Mouse (Mus musculus): Measurements from ENCODE around the gene Taf1a. TPM values are rescaled to one million over a fixed set of nuclear protein-coding genes. Genes with fewer than 3 reads are reported as not detected.
"Not testable (repeated sequence)": the region's sequence is repeated elsewhere in the genome, so short reads cannot be mapped to it uniquely, and the experiment has no call there.

Gene Taf1a
- polyA plus RNA-seq, 1 experiment from 2014 or later: 18.6 TPM

- WGBS: 89% methylated on average over 2 of the region's 2 CpGs
Observed at GRCm38 (mm10) chr1:183382621-183383020, 6.2 kb upstream of the Taf1a start.

DNA sequence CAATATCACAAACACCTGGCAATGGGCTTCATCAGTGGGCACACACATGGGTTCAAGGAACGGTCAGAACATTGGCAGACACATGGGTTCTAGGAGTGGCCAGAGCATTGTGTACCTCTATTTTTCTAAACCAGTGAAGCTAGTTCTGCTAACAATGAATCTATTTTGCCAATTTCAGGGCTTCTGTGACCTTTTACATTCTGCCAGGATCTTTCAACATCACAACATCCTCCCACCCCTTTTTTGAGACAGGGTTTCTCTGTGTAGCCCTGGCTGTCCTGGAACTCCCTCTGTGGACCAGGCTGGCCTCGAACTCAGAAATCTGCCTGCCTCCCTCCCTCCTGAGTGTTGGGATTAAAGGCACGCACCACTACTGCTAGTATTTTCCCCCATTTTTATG, 1.4 kb upstream of the Taf1a start:
- H3K36me3 ChIP-seq (ENCODE audit: control insufficient read depth, insufficient read depth); H3K9me3 ChIP-seq (ENCODE audit: control insufficient read depth, low read length); H3K9ac ChIP-seq (replicated peaks; ENCODE audit: low read depth, low read length); H3K27ac ChIP-seq (ENCODE audit: low read length); ATAC-seq; H3K4me2 ChIP-seq (ENCODE audit: low read length); H3K4me3 ChIP-seq (replicated peaks; ENCODE audit: low read length): not testable (repeated sequence)
- Histone ChIP-seq H3K4me1 (replicated peaks; ENCODE audit: control insufficient read depth, insufficient read depth, low read length) (peaks cover 13% of the 10 kb centered on the region), H3K27me3 (replicated peaks; ENCODE audit: control insufficient read depth, insufficient read depth, low read length) (peaks cover 13% of the 10 kb centered on the region)
- WGBS: 93% methylated on average over 3 of the region's 3 CpGs

More at GRCm38 (mm10) chr1:183382621-183383020, 6.2 kb upstream of the Taf1a start:
- Histone ChIP-seq H3K9ac (replicated peaks; ENCODE audit: low read depth, low read length) (no peak overlapping the region), H3K36me3 (ENCODE audit: control insufficient read depth, insufficient read depth) (no peaks in the 10 kb centered on the region), H3K4me1 (replicated peaks; ENCODE audit: control insufficient read depth, insufficient read depth, low read length) (no peaks in the 10 kb centered on the region), H3K9me3 (ENCODE audit: control insufficient read depth, low read length) (no peaks in the 10 kb centered on the region), H3K4me2 (ENCODE audit: low read length) (no peak overlapping the region), H3K4me3 (replicated peaks; ENCODE audit: low read length) (no peak overlapping the region), H3K27ac (ENCODE audit: low read length) (no peak overlapping the region), H3K27me3 (replicated peaks; ENCODE audit: control insufficient read depth, insufficient read depth, low read length) (peaks cover 13% of the 10 kb centered on the region)
- no peak for ATAC-seq

- Histone ChIP-seq H3K9ac (replicated peaks; ENCODE audit: low read depth, low read length) (no peak overlapping the region), H3K4me3 (replicated peaks; ENCODE audit: low read length) (no peak overlapping the region), H3K36me3 (ENCODE audit: control insufficient read depth, insufficient read depth) (peaks cover 39% of the 10 kb centered on the region), H3K27ac (ENCODE audit: low read length) (no peak overlapping the region), H3K4me2 (ENCODE audit: low read length) (no peak overlapping the region), H3K27me3 (replicated peaks; ENCODE audit: control insufficient read depth, insufficient read depth, low read length) (no peaks in the 10 kb centered on the region), H3K4me1 (replicated peaks; ENCODE audit: control insufficient read depth, insufficient read depth, low read length) (no peaks in the 10 kb centered on the region), H3K9me3 (ENCODE audit: control insufficient read depth, low read length) (no peaks in the 10 kb centered on the region)
- WGBS: 98% methylated on average over 3 of the region's 3 CpGs
- ATAC-seq: no peak
Observed at GRCm38 (mm10) chr1:183403396-183403795, 14.6 kb downstream of the Taf1a start.

- Histone ChIP-seq H3K27me3 (replicated peaks; ENCODE audit: control insufficient read depth, insufficient read depth, low read length) (no peaks in the 10 kb centered on the region), H3K4me1 (replicated peaks; ENCODE audit: control insufficient read depth, insufficient read depth, low read length) (no peaks in the 10 kb centered on the region), H3K36me3 (ENCODE audit: control insufficient read depth, insufficient read depth) (peaks cover 18% of the 10 kb centered on the region), H3K4me2 (ENCODE audit: low read length) (no peak overlapping the region), H3K4me3 (replicated peaks; ENCODE audit: low read length) (no peak overlapping the region), H3K9ac (replicated peaks; ENCODE audit: low read depth, low read length) (no peak overlapping the region), H3K9me3 (ENCODE audit: control insufficient read depth, low read length) (no peaks in the 10 kb centered on the region), H3K27ac (ENCODE audit: low read length) (no peak overlapping the region)
- 91% methylated on average over 15 of the region's 15 CpGs for WGBS
- ATAC-seq: no peak
Observed at GRCm38 (mm10) chr1:183414081-183414727, 25.4 kb downstream of the Taf1a start.

DNA sequence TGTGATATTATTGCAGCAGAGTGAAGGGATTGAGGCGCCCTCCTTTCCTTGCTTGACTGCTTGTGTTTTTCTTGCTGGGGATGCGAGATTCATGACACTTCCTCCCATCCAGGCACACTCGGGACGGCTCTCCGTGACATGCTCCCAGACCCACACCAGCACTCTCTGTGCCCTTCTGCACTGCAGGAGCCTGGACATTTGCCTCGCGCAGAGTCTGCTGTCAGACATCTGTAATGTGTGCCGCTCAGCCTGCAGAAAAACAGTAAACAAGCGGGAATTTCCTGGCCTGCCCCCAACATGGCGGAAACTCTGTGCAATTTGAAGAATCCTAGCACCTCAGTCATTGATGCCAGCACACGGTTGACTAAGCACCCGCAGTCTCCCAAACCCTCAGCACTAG, 29.1 kb downstream of the Taf1a start, which contains the start of gene Hhipl2:
Hhipl2 (plus strand) TSS at position 343 of the 400 bp plus-strand sequence.
- no peak within 1 kb of the TSS for H3K27ac ChIP-seq (ENCODE audit: low read length)
- no peak for ATAC-seq
- H3K27me3 ChIP-seq (replicated peaks; ENCODE audit: control insufficient read depth, insufficient read depth, low read length): no peaks in the 10 kb centered on the region
- no peak within 1 kb of the TSS for H3K4me3 ChIP-seq (replicated peaks; ENCODE audit: low read length)
- no peak within 1 kb of the TSS for H3K9ac ChIP-seq (replicated peaks; ENCODE audit: low read depth, low read length)
- WGBS: 82% methylated on average over 12 of the region's 12 CpGs
- no peaks in the 10 kb centered on the region for H3K4me1 ChIP-seq (replicated peaks; ENCODE audit: control insufficient read depth, insufficient read depth, low read length)
- H3K4me2 ChIP-seq (ENCODE audit: low read length): no peak within 1 kb of the TSS
- no peaks in the 10 kb centered on the region for H3K9me3 ChIP-seq (ENCODE audit: control insufficient read depth, low read length)
- no peaks in the 10 kb centered on the region for H3K36me3 ChIP-seq (ENCODE audit: control insufficient read depth, insufficient read depth)

DNA sequence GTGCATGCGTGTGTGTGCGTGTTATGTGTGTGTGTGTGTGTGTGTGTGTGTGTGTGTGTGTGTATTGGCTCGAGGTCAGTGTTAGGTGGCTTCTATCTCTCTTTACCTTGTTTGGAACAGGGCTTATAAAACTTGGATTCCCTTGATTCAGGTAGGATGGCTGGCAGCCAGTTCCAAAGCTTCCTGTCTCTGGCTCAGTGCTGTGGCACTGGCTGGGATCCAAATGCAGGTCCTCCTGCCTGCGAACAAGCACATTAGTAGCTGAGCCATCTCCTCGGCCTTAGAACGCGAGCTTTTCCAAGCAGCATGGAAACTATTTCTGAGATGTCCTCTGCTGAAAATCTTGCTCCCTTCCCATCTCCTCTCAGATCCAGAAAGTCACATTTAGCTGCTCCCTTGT, 31.0 kb downstream of the Taf1a start:
- H3K9me3 ChIP-seq (ENCODE audit: control insufficient read depth, low read length): no peaks in the 10 kb centered on the region
- no peaks in the 10 kb centered on the region for H3K36me3 ChIP-seq (ENCODE audit: control insufficient read depth, insufficient read depth)
- no peaks in the 10 kb centered on the region for H3K4me1 ChIP-seq (replicated peaks; ENCODE audit: control insufficient read depth, insufficient read depth, low read length)
- H3K9ac ChIP-seq (replicated peaks; ENCODE audit: low read depth, low read length): no peak overlapping the region
- no peak for ATAC-seq
- no peak overlapping the region for H3K4me3 ChIP-seq (replicated peaks; ENCODE audit: low read length)
- no peak overlapping the region for H3K27ac ChIP-seq (ENCODE audit: low read length)
- H3K27me3 ChIP-seq (replicated peaks; ENCODE audit: control insufficient read depth, insufficient read depth, low read length): no peaks in the 10 kb centered on the region
- H3K4me2 ChIP-seq (ENCODE audit: low read length): no peak overlapping the region
- WGBS: 74% methylated on average over 7 of the region's 7 CpGs

DNA sequence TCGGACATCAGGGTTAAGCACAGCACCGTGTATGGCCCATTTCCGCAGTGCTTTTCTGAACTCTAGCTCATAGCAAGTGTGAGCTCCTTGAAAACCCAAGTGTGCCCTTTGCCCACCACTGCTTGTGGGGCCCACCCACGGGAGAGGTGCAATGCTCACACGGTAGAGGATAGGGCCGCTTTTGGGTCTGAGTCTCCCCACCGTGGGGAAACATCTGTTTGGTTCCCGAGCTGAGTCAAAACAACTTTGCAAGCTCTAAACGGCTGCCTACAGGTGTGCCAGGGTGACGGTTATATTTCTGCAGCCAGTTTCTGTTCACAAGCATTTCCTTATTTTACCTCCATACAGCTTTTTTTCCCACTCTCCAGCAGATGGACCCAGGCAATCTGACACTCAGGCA, 31.5 kb downstream of the Taf1a start:
- Histone ChIP-seq H3K4me3 (replicated peaks; ENCODE audit: low read length) (no peak overlapping the region), H3K27ac (ENCODE audit: low read length) (no peak overlapping the region), H3K36me3 (ENCODE audit: control insufficient read depth, insufficient read depth) (no peaks in the 10 kb centered on the region), H3K4me2 (ENCODE audit: low read length) (no peak overlapping the region), H3K9me3 (ENCODE audit: control insufficient read depth, low read length) (no peaks in the 10 kb centered on the region), H3K27me3 (replicated peaks; ENCODE audit: control insufficient read depth, insufficient read depth, low read length) (no peaks in the 10 kb centered on the region), H3K9ac (replicated peaks; ENCODE audit: low read depth, low read length) (no peak overlapping the region), H3K4me1 (replicated peaks; ENCODE audit: control insufficient read depth, insufficient read depth, low read length) (no peaks in the 10 kb centered on the region)
- ATAC-seq: no peak
- WGBS: 89% methylated on average over 10 of the region's 10 CpGs

GRCm38 (mm10) chr1:183424100-183424499, 35.3 kb downstream of the Taf1a start:
- no peak for ATAC-seq
- Histone ChIP-seq H3K36me3 (ENCODE audit: control insufficient read depth, insufficient read depth) (no peaks in the 10 kb centered on the region), H3K4me2 (ENCODE audit: low read length) (no peak overlapping the region), H3K27ac (ENCODE audit: low read length) (no peak overlapping the region), H3K9ac (replicated peaks; ENCODE audit: low read depth, low read length) (no peak overlapping the region), H3K27me3 (replicated peaks; ENCODE audit: control insufficient read depth, insufficient read depth, low read length) (no peaks in the 10 kb centered on the region), H3K4me3 (replicated peaks; ENCODE audit: low read length) (no peak overlapping the region), H3K4me1 (replicated peaks; ENCODE audit: control insufficient read depth, insufficient read depth, low read length) (no peaks in the 10 kb centered on the region), H3K9me3 (ENCODE audit: control insufficient read depth, low read length) (no peaks in the 10 kb centered on the region)
- 94% methylated on average over 7 of the region's 7 CpGs for WGBS

- Histone ChIP-seq H3K27me3 (replicated peaks; ENCODE audit: control insufficient read depth, insufficient read depth, low read length) (no peaks in the 10 kb centered on the region), H3K9ac (replicated peaks; ENCODE audit: low read depth, low read length) (no peak overlapping the region), H3K9me3 (ENCODE audit: control insufficient read depth, low read length) (no peaks in the 10 kb centered on the region), H3K36me3 (ENCODE audit: control insufficient read depth, insufficient read depth) (no peaks in the 10 kb centered on the region), H3K4me1 (replicated peaks; ENCODE audit: control insufficient read depth, insufficient read depth, low read length) (no peaks in the 10 kb centered on the region), H3K4me2 (ENCODE audit: low read length) (no peak overlapping the region), H3K4me3 (replicated peaks; ENCODE audit: low read length) (no peak overlapping the region), H3K27ac (ENCODE audit: low read length) (no peak overlapping the region)
- ATAC-seq: no peak
- WGBS: 85% methylated on average over 9 of the region's 9 CpGs
Observed at GRCm38 (mm10) chr1:183434918-183435317, 46.1 kb downstream of the Taf1a start.

DNA sequence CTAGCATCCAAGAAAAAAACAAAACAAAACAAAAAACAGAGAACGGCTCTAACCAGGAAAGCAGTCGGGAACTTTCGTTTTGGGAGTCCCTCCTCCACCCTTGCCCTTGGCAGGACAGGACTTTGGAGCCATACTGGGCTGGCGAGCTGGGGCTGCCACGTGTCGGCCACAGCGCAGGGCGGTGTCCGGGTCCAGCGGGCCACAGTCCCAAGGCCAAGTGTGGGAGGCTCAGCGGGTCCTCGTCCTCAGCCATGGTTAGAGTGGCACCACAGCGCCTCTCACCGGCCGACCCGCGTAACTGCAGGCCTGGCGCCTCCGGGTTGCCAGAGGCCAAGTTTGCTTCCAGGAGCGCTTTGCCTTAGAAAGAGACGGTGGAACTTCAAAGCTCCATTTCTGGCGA, 50.3 kb downstream of the Taf1a start:
- no peaks in the 10 kb centered on the region for H3K9me3 ChIP-seq (ENCODE audit: control insufficient read depth, low read length)
- no peaks in the 10 kb centered on the region for H3K36me3 ChIP-seq (ENCODE audit: control insufficient read depth, insufficient read depth)
- no peak overlapping the region for H3K27ac ChIP-seq (ENCODE audit: low read length)
- ATAC-seq: no peak
- no peak overlapping the region for H3K9ac ChIP-seq (replicated peaks; ENCODE audit: low read depth, low read length)
- H3K4me1 ChIP-seq (replicated peaks; ENCODE audit: control insufficient read depth, insufficient read depth, low read length): peaks cover 5% of the 10 kb centered on the region
- WGBS: 29% methylated on average over 22 of the region's 22 CpGs
- H3K27me3 ChIP-seq (replicated peaks; ENCODE audit: control insufficient read depth, insufficient read depth, low read length): no peaks in the 10 kb centered on the region
- H3K4me3 ChIP-seq (replicated peaks; ENCODE audit: low read length): no peak overlapping the region
- H3K4me2 ChIP-seq (ENCODE audit: low read length): no peak overlapping the region
